Mouse (Mus musculus) bone marrow macrophage, adult 2 months (primary cell): ENCODE measurements around the gene 4930512M02Rik. TPM values are rescaled to one million over a fixed set of nuclear protein-coding genes. Genes with fewer than 3 reads are reported as not detected.

Experiments used
- H3K27ac ChIP-seq: 2 replicates; pipeline ENCODE4 v1.5.1; 2012; ENCODE audit warnings: low read depth, low read length; ENCODE audit not compliant: insufficient read depth
- H3K4me1 ChIP-seq: 2 replicates; pipeline ENCODE4 v1.6.1; 2012; ENCODE audit warnings: low read length; ENCODE audit not compliant: control insufficient read depth, insufficient read depth
- H3K4me3 ChIP-seq: 2 replicates; pipeline ENCODE4 v1.5.1; 2012; ENCODE audit warnings: mild to moderate bottlenecking, low read length, moderate library complexity; ENCODE audit not compliant: insufficient read depth
- CTCF ChIP-seq: IDR thresholded peaks from 2 replicates; pipeline ENCODE4 v1.5.1; 2012; ENCODE audit warnings: low read depth, mild to moderate bottlenecking, low read length, moderate library complexity
- POLR2A ChIP-seq: IDR thresholded peaks from 2 replicates; pipeline ENCODE4 v1.6.1; 2012; ENCODE audit warnings: mild to moderate bottlenecking, low read depth, low read length, borderline replicate concordance
- polyA plus RNA-seq: library from polyadenylated mRNA; stranded (reverse); fragments of >200 nt; gene quantifications from 2 replicates; pipeline ENCODE4 v1.2.4, GENCODE M21; 2012; ENCODE audit not compliant: missing spikeins, insufficient read depth, insufficient read length

Gene 4930512M02Rik
- polyA plus RNA-seq, 1 experiment: not detected

DNA sequence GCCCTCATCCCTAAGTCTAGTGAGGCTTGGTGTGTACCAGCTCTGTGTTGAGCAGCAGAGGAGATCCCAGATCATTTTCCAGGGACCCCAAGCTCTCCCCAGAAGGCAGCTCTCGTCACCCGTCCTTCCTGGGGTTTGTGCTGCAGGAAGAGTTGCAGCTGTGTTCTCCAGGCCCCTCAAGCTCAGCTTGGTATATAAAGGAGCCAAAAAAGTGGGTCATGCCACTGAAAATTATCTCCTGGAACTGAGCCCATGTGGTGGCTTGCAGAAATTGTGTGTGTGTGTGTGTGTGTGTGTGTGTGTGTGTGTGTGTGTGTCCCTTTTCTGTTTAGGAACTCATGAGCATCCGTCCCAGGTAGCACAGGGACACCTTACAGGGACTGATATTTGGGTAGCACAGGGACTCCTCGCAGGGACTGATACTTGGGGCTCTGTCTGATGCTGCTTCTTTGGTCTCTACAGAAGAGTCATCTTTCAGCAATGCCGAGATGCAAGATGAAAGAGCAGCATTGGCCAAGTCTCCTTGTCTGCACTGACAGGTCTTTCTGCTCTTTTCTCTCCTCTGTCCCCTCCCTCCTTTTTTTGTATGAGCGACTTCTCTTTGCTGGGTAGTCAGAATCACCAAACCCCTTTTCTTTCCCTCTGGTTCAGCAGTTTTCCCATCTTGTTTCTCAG is 62.4 kb downstream of the 4930512M02Rik start:
- H3K4me1 ChIP-seq: peaks cover 42% of the 10 kb centered on the region
- peak overlapping the region; percentile 86 for H3K27ac ChIP-seq

GRCm38 (mm10) chr11:11564266-11565044 is 63.2 kb downstream of the 4930512M02Rik start:
- TF ChIP-seq CTCF: no peak
- TF ChIP-seq POLR2A: no peak
- Histone ChIP-seq H3K4me1 (peaks cover 37% of the 10 kb centered on the region), H3K4me3 (no peak overlapping the region), H3K27ac (peak overlapping the region; percentile 86)

More for the DNA sequence above, 62.4 kb downstream of the 4930512M02Rik start:
- TF ChIP-seq CTCF: no peak
- no peak for TF ChIP-seq POLR2A
- H3K4me3 ChIP-seq: no peak overlapping the region

DNA sequence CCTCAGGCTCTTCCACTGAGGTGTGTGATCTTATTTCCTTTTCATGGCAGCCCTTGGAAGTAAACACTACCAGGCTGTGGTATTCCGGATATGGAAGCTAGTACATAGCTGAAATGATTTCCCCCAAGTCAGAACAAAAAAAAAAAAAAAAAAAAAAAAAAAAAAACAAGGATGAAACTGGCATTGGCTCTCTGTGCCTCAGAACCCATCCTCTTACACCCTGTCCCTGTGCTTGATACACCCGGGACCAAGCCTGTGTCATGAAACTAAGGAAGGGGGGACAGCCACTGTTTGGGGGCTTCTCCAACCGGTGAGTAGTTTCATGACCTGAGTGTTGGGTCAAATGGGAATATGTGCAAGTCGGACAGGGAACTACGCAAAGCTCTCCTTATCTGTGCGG is 66.5 kb downstream of the 4930512M02Rik start:
- no peak for TF ChIP-seq CTCF
- no peak for TF ChIP-seq POLR2A
- Histone ChIP-seq H3K4me3 (no peak overlapping the region), H3K4me1 (peaks cover 45% of the 10 kb centered on the region), H3K27ac (no peak overlapping the region)

- Histone ChIP-seq H3K4me3 (no peak overlapping the region), H3K4me1 (peaks cover 33% of the 10 kb centered on the region), H3K27ac (peak overlapping the region; percentile 59)
- TF ChIP-seq POLR2A (no peak), CTCF (no peak)
These were observed 68.4 kb downstream of the 4930512M02Rik start for GRCm38 (mm10) chr11:11559099-11559686.

GRCm38 (mm10) chr11:11558662-11559061 is 69.0 kb downstream of the 4930512M02Rik start:
- peaks cover 31% of the 10 kb centered on the region for H3K4me1 ChIP-seq
- H3K4me3 ChIP-seq: peak overlapping the region; percentile 18
- no peak for TF ChIP-seq POLR2A
- TF ChIP-seq CTCF: no peak
- H3K27ac ChIP-seq: peak overlapping the region; percentile 62

DNA sequence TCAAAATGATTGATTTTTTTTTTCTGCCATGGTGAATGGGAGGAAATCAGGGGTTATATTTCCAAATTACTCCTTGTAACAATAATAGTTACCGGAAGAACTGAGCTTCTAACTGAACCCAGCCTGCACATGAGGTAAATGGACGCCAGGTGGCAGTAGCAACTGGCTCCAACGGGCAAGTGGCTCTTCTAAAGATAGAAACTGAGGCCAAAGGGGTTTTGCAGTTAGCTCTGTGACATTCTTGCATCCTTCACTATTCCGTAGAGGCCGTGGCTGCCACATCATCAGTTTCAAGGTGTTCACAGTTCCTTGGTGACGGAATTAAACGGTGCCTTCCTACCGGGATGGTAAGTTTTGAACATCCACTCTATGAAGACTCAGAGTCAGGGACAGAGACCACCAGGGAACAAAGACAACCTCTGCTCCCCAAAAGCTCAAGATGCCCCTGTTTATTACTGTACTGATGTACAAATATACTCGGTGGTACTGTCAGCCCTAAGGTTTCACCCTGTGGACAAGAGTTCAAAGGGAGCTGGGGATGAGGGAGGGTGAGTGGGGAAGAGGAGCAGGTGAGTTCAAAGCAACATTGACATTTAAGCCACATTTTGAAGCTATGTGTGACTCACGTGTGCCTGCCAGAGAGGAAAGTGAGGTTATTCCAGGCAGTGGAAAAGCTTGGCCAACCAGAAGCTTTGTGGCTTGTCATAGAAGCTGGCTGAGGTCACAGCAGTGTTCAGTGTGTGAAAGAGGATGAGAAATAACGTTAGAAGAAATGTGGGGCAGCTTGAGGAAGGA is 70.3 kb downstream of the 4930512M02Rik start:
- H3K4me1 ChIP-seq: peaks cover 29% of the 10 kb centered on the region
- no peak overlapping the region for H3K4me3 ChIP-seq
- H3K27ac ChIP-seq: no peak overlapping the region
- TF ChIP-seq POLR2A (no peak), CTCF (peak; percentile 97)

- Histone ChIP-seq H3K27ac (no peak overlapping the region), H3K4me3 (no peak overlapping the region), H3K4me1 (peaks cover 29% of the 10 kb centered on the region)
- no peak for TF ChIP-seq CTCF
- no peak for TF ChIP-seq POLR2A
These were observed 71.4 kb downstream of the 4930512M02Rik start for GRCm38 (mm10) chr11:11556186-11556585.

- no peak overlapping the region for H3K27ac ChIP-seq
- no peak overlapping the region for H3K4me3 ChIP-seq
- peaks cover 29% of the 10 kb centered on the region for H3K4me1 ChIP-seq
- TF ChIP-seq CTCF (no peak), POLR2A (no peak)
These were observed 72.1 kb downstream of the 4930512M02Rik start for GRCm38 (mm10) chr11:11555563-11555962.

DNA sequence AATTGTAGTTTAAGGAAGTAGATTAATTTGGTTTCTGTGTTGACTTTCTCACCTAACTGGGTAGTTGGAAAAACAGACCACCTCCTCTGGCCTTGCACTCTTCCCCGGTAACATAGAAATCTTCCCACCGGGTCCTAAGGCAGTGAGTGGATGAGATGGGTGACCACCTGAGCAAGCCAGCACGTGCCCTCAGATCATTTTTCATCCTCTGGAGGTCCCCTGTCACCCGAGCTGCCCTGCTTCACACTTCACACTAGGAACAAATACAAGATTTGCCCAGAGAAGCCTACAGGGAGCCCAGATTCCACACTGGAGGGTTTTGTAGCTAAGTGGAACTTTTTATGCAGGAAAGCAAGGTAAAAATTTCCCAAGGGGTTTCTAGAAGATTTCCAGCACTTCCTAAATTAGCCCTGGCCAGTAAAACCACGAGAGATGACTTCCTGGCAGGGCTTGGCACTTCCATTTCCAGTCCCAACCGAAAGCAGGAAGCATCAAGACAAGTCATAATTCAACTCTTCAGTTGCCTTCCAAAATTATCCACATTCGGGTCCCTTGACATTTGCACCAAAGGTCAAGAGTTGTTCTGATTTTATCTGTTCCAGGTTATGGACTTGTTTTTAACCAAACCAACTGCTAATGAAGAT is 79.9 kb downstream of the 4930512M02Rik start:
- H3K27ac ChIP-seq: no peak overlapping the region
- peaks cover 17% of the 10 kb centered on the region for H3K4me1 ChIP-seq
- TF ChIP-seq CTCF (no peak), POLR2A (no peak)
- no peak overlapping the region for H3K4me3 ChIP-seq

DNA sequence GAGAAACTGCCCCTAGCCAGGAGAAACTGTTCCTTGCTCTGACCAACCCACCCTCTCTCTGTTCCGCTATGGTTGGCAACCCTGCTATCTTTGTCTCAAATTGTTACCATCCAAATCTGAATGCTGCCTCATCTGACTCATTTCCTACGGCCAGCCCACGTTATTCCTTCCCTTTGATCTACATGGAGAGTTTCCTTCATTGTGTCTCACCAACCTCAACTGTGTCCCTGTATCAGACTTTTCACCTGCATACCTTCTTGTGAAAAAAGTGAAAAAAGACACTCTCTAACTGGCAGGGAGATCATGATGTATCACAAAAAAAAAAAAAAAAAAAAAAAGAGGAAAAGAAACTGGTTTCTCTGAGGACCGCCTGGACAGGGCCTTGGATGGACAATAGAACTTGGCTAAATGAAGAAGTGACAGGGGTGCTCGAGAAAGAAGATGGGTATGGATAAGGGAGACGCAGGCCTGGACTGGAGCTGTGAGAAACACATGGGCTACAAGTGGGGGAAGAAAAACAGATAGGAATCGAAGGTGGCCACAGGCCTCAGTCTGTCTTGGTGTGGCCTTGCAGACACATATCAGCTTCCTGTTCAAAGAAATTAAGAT is 80.6 kb downstream of the 4930512M02Rik start:
- TF ChIP-seq CTCF: no peak
- H3K4me3 ChIP-seq: no peak overlapping the region
- peaks cover 17% of the 10 kb centered on the region for H3K4me1 ChIP-seq
- H3K27ac ChIP-seq: no peak overlapping the region
